Mouse (Mus musculus): ENCODE results near the gene Trim44. TPM values are rescaled to one million over a fixed set of nuclear protein-coding genes. Genes with fewer than 3 reads are reported as not detected.

The Trim44 gene
- polyA plus RNA-seq, 1 experiment = 35.6 TPM

GRCm38 (mm10) chr2:102267582-102268339, 139.9 kb downstream of the Trim44 start:
- Histone ChIP-seq H3K27ac (ENCODE audit: control insufficient read depth, insufficient read depth, low read length) (no peak overlapping the region), H3K4me1 (replicated peaks; ENCODE audit: control insufficient read depth, insufficient read depth, low read length) (peaks cover 8% of the 10 kb centered on the region), H3K27me3 (ENCODE audit: control insufficient read depth, insufficient read depth, low read length) (no peaks in the 10 kb centered on the region), H3K36me3 (ENCODE audit: control insufficient read depth, insufficient read depth, low read length) (no peaks in the 10 kb centered on the region), H3K4me3 (ENCODE audit: control insufficient read depth, insufficient read depth, low read length) (no peak overlapping the region)
- no peak for DNase-seq
- TF ChIP-seq POLR2A (IDR thresholded peaks at IDR 0.05; ENCODE audit: control insufficient read depth, extremely low read depth, insufficient read depth, low read length, poor library complexity) = no peak
- TF ChIP-seq CTCF (IDR thresholded peaks at IDR 0.05; ENCODE audit: borderline replicate concordance, control insufficient read depth, extremely low read depth, insufficient read depth, low read length, poor library complexity) = no peak
- WGBS = 84% methylated on average over 13 of the region's 13 CpGs

DNA sequence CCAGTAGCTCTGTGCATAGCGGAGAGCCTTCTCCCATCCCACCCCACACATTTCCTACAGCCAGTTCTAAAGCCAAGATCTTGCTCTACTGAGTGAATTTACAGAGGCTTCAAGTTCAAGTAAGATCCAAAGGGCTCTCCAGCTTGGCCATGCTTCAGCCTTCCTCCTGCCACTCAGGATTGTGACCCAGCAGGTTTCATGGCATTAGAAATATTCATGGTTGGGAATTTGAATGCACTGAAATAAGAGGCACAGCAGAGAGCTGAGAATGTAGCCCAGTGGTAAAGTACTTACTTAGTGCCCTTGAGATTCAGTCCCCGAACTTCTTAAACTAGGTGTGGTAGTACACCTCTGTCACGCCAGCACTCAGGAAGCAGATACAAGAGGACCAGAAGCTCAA, 140.7 kb downstream of the Trim44 start:
- H3K27ac ChIP-seq (ENCODE audit: control insufficient read depth, insufficient read depth, low read length) = no peak overlapping the region

DNA sequence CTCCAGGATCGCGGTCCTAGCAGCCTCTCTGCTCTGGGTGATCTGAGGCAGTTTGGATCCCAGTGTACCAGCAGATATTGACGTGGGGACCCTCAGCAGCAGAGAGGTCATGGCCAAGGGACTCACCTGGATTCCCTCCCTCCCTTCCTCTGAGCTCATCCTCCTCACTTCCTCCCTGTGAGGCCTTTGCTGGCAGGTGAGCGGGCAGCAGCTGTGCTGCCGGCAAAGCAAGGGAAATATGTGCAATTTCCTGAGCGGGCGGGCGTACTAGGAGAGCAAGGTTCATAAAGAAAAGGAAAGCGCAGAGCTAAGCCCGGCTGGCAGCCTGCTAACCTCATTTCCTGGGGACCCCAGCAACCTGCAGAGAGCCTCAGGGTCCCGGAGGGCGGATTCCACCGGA, 148.5 kb downstream of the Trim44 start:
- 0% methylated on average over 13 of the region's 13 CpGs for WGBS
- Histone ChIP-seq H3K27ac (ENCODE audit: control insufficient read depth, insufficient read depth, low read length) (peak overlapping the region; percentile 95), H3K4me1 (replicated peaks; ENCODE audit: control insufficient read depth, insufficient read depth, low read length) (peaks cover 41% of the 10 kb centered on the region), H3K27me3 (ENCODE audit: control insufficient read depth, insufficient read depth, low read length) (no peaks in the 10 kb centered on the region), H3K4me3 (ENCODE audit: control insufficient read depth, insufficient read depth, low read length) (no peak overlapping the region), H3K36me3 (ENCODE audit: control insufficient read depth, insufficient read depth, low read length) (no peaks in the 10 kb centered on the region)
- peak; percentile 83 for DNase-seq
- TF ChIP-seq CTCF (IDR thresholded peaks at IDR 0.05; ENCODE audit: borderline replicate concordance, control insufficient read depth, extremely low read depth, insufficient read depth, low read length, poor library complexity) (no peak), POLR2A (IDR thresholded peaks at IDR 0.05; ENCODE audit: control insufficient read depth, extremely low read depth, insufficient read depth, low read length, poor library complexity) (peak; percentile 56; the same call in 1 of the 2 replicates)

More for the DNA sequence above, 140.7 kb downstream of the Trim44 start:
- Histone ChIP-seq H3K4me1 (replicated peaks; ENCODE audit: control insufficient read depth, insufficient read depth, low read length) (peaks cover 10% of the 10 kb centered on the region), H3K4me3 (ENCODE audit: control insufficient read depth, insufficient read depth, low read length) (no peak overlapping the region), H3K27me3 (ENCODE audit: control insufficient read depth, insufficient read depth, low read length) (no peaks in the 10 kb centered on the region), H3K36me3 (ENCODE audit: control insufficient read depth, insufficient read depth, low read length) (no peaks in the 10 kb centered on the region)
- 99% methylated on average over 3 of the region's 3 CpGs for WGBS
- TF ChIP-seq POLR2A (IDR thresholded peaks at IDR 0.05; ENCODE audit: control insufficient read depth, extremely low read depth, insufficient read depth, low read length, poor library complexity) (no peak), CTCF (IDR thresholded peaks at IDR 0.05; ENCODE audit: borderline replicate concordance, control insufficient read depth, extremely low read depth, insufficient read depth, low read length, poor library complexity) (no peak)
- no peak for DNase-seq

DNA sequence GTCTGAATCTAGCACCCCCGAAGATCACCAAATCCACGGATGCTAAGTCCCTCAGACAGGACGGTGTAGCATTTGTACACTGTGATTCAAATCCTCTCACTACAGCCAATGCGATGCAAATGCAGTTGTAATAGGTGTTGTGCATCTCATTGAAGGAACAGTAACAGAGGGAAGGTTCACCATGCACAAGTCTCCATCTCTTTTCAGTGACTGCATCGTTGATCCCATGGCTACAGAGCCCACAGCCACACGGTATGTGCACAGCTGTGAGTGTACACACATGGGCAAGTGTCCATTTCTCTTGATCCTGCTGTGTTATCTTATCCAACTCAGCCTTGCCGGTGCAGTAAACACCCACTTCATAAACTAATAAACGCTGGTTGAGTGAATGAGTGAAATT, 148.9 kb downstream of the Trim44 start:
- no peak for TF ChIP-seq CTCF (IDR thresholded peaks at IDR 0.05; ENCODE audit: borderline replicate concordance, control insufficient read depth, extremely low read depth, insufficient read depth, low read length, poor library complexity)
- no peak for TF ChIP-seq POLR2A (IDR thresholded peaks at IDR 0.05; ENCODE audit: control insufficient read depth, extremely low read depth, insufficient read depth, low read length, poor library complexity)
- H3K27ac ChIP-seq (ENCODE audit: control insufficient read depth, insufficient read depth, low read length) = peak overlapping the region; percentile 95
- H3K36me3 ChIP-seq (ENCODE audit: control insufficient read depth, insufficient read depth, low read length) = no peaks in the 10 kb centered on the region
- DNase-seq = no peak
- no peaks in the 10 kb centered on the region for H3K27me3 ChIP-seq (ENCODE audit: control insufficient read depth, insufficient read depth, low read length)
- no peak overlapping the region for H3K4me3 ChIP-seq (ENCODE audit: control insufficient read depth, insufficient read depth, low read length)
- WGBS = 24% methylated on average over 8 of the region's 8 CpGs
- peaks cover 44% of the 10 kb centered on the region for H3K4me1 ChIP-seq (replicated peaks; ENCODE audit: control insufficient read depth, insufficient read depth, low read length)

DNA sequence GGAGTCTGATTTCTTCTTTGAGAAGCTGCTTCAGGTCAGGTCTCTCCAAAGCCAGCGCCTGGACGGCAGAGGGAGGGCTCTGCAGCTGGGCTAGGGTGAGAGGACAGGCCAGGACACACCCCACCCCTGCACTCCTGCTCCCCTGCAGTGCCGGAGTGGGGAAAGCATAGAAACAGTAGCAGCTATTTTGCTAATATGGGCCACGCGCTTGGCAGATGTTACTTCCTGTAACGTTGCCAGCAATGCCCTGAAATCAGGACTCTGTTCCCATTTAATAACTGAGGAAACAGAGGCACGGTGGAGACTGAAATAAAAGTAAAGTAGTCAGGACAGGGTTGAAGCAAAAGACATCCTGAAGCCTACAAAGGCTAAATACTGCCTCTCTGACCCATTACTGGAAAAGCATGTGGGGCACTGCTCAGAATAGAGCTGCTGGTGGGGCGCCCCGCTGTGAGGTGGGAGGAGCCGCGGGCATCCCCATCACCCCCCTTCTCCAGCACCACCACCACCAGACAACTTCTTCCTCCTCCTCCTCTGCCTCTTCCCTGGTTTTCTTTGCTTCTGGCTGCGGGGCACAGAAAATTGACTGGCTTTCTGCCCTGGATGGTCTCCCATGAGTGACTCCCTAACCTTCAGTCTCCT, 149.5 kb downstream of the Trim44 start:
- TF ChIP-seq CTCF (IDR thresholded peaks at IDR 0.05; ENCODE audit: borderline replicate concordance, control insufficient read depth, extremely low read depth, insufficient read depth, low read length, poor library complexity) = no peak
- no peak for TF ChIP-seq POLR2A (IDR thresholded peaks at IDR 0.05; ENCODE audit: control insufficient read depth, extremely low read depth, insufficient read depth, low read length, poor library complexity)
- Histone ChIP-seq H3K36me3 (ENCODE audit: control insufficient read depth, insufficient read depth, low read length) (no peaks in the 10 kb centered on the region), H3K27ac (ENCODE audit: control insufficient read depth, insufficient read depth, low read length) (peak overlapping the region; percentile 95), H3K4me3 (ENCODE audit: control insufficient read depth, insufficient read depth, low read length) (no peak overlapping the region), H3K4me1 (replicated peaks; ENCODE audit: control insufficient read depth, insufficient read depth, low read length) (peaks cover 44% of the 10 kb centered on the region), H3K27me3 (ENCODE audit: control insufficient read depth, insufficient read depth, low read length) (no peaks in the 10 kb centered on the region)
- DNase-seq = no peak
- WGBS = 2% methylated on average over 12 of the region's 12 CpGs

- 75% methylated on average over 5 of the region's 5 CpGs for WGBS
- TF ChIP-seq POLR2A (IDR thresholded peaks at IDR 0.05; ENCODE audit: control insufficient read depth, extremely low read depth, insufficient read depth, low read length, poor library complexity) (no peak), CTCF (IDR thresholded peaks at IDR 0.05; ENCODE audit: borderline replicate concordance, control insufficient read depth, extremely low read depth, insufficient read depth, low read length, poor library complexity) (no peak)
- Histone ChIP-seq H3K4me3 (ENCODE audit: control insufficient read depth, insufficient read depth, low read length) (no peak overlapping the region), H3K4me1 (replicated peaks; ENCODE audit: control insufficient read depth, insufficient read depth, low read length) (peaks cover 44% of the 10 kb centered on the region), H3K27ac (ENCODE audit: control insufficient read depth, insufficient read depth, low read length) (peak overlapping the region; percentile 87; the same call in 1 of the 2 replicates), H3K27me3 (ENCODE audit: control insufficient read depth, insufficient read depth, low read length) (no peaks in the 10 kb centered on the region), H3K36me3 (ENCODE audit: control insufficient read depth, insufficient read depth, low read length) (no peaks in the 10 kb centered on the region)
- no peak for DNase-seq
Observed at GRCm38 (mm10) chr2:102256591-102257335, 150.9 kb downstream of the Trim44 start.
